Mouse (Mus musculus): ENCODE measurements around the gene Dstn.

The Dstn gene

DNA sequence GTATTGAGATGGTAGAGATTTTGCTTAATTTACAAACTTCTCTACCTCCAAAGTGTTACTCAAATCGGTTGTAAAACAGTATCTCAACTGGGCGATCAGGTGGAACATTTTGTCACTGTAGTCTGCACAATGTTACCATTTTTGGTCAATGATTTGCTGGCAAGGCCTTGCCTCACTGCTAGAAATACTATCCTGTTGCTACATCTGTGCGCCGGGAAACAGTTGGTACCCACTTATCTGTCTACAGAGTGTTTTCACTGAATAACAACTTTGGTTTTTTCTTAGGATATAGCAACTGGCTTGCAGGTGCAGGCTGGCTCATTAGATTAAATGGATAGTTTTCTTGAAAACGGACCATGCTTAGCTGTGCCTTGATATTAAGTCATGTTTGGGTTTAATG lies 1.1 kb downstream of the Dstn start:
- DNase-seq, result peak; percentile 34

DNA sequence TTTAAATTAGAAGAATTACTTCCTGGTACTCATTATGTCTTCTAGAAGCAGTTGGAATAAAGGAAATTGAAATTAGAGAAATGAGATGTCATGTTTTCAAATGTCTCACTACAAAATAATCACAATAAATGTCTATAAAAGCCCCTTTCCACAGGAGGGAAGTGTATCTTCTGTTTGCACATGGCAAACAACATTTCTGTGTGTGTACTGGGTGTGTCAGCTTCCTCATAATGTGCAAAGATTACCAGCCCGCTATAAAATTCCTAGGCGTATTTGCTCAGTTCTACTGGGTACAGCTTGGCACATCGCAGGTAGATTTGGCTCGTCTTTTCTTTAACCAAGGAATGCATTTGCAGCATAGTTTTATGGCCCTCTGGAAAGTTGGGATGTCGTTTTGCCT lies 2.5 kb downstream of the Dstn start:
- no peak for DNase-seq

DNA sequence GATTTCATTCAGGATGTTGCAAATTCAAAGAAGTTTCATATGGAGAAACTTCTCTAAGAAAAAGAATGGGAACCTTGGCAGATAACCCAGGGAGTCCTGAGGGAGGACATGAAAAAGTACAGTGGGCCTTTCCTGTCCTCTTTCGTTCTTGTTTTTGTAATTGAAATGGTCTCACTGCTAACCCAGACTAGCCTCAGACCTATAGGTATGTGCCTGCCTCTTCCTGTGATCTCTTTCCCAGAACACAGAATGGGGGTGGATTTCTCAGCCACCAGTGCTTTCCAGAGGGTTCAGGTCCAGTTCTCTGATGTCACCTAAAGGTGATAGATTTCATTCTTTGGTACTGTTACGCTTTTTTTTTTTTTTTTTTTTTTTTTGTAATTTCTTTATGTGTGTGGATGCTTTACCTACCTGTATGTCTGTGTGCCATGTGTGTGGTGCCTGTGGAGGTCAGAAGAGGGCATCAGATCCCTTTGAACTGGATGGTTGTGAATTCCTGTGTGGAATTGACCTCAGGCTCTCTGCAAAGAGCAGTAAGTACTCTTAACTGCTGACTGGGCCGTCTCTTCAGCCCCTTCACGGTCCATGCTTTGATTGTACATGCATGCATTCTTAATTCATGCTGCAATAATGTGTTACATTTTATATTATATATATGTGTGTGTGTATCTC lies 3.8 kb downstream of the Dstn start:
- DNase-seq, result no peak

DNA sequence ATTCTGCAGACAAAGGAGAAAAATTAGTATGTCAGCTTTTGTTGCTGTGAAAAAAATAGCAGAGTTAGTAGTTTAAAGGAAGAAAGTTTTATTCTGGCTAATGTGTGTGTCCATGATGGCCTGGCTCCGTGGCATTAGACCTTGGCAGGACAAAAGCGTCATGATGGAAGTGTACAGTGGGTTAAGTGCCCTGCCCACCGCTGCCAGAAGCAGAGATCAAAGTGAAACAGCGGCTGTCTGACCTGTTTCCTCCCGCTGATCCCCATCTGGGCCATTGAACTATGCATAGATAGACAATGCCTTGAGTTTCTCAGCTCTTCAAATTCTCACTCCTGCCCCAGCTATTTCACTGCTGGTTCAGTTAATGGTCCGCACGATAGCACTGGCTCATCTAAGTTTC lies 9.0 kb downstream of the Dstn start:
- DNase-seq, result no peak

DNA sequence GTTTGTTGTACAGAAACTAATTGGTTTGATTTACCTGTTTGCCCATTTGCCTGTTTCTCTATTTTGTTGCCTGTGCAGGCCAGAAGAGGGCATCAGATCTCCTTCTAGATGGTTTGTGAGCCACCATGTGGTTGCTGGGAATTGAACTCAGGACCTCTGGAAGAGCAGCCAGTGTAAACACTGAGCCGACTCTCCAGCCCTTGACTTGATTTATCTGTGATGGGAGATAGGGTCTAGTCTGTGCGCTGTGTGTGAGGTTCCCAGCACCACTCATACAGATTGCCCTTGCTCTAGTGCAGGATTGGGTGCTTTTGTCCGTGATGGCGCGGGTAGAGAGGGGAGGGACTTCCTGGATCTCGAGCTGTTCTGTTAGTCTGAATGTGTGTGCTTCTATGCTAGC lies 10.7 kb downstream of the Dstn start:
- DNase-seq, result no peak

DNA sequence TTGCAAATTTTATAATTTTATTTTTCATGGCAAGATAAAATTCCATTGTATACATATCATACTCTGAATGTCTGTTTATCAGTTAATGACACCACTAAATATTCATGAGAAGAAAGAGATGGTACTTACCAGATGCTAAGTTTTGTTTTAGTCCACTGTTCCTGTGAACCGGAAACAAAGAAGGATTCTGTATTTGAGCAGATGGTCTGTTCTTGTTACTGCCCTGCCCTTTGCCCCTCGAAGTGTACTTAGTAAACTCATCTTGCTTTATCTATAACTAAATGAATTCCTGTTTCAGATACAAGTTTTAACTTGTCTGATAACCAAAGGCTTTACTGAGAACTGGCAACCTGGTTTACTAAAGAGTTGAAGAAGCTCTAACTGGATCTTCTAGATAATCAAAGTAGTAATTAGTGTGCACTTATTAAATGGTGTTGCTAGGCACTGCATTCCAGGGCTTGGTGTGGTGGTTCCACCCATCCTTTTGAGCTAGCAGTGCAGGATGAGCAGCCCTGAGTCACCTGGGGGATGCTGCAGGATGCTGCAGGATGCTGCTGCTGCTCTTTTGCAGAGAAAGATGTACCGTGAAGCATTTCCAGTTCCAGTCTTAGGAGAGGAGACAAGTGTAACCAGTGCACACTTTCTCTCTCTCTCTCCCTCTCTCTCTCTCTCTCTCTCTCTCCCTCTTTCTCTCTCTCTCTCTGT lies 14.6 kb downstream of the Dstn start:
- DNase-seq, result no peak

DNA sequence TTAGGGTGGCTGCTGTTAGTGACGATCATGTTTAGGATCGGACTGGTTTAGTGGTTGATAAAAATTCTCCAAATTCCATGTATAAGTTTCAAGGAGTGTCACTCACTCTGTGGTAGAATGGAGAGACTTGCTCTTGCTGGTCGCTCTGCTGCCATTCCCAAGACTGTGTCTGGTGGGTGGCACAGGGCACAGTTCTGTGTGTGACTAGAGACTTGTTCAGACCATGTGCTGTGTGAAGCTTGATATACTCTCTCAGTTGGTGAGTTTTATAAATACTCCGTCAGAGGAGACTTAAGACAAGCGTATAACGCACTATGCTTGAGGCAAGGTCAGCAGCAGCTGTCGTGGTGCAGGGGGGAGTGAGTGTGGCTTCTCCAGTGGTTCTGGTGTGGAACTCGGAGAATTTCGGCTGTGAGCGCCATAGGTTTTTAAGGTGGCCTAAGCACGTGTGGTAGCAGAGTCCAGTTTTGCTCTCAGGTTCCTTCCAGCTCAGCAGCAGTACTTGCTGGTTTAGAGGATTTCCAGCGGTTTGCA lies 17.3 kb downstream of the Dstn start:
- no peak for DNase-seq

DNA sequence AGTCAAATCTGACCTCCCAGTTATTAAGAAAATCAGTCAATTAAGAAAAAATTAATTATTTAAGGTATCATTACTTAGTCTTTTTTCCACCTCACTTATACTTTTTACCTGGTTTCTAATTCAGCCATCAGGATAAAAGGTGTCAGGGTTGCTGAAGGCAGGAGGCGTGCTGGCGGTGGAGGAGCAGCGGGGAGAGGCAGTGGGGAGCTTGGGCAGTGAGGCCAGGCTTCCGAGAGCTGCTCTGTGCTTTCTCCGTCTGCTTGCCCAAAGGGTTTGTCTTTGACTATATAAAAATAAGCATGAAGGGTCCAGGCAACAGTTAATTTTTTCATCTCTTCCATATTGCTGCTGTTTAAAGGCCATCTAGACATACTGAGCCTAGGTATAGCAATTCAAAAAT lies 18.4 kb downstream of the Dstn start:
- no peak for DNase-seq

DNA sequence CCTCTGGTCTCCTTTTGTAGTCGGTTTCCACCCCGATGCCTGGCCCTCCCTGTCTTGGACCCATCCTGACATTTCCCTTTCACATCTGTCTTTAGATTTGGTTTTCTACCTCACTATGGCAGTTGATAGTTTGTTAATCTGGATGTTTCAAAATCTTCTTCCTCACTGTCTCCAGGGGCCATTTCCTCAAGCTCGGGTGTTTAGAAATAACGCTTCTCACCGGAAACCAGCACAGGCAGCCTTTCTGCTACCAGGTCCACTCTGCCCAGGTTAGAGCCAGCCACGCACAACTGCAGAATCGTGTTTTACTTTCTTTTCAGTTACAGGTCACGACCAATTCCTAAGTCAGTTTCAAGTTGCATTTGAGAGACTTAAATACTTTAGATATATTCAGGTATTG lies 19.3 kb downstream of the Dstn start:
- no peak for DNase-seq

DNA sequence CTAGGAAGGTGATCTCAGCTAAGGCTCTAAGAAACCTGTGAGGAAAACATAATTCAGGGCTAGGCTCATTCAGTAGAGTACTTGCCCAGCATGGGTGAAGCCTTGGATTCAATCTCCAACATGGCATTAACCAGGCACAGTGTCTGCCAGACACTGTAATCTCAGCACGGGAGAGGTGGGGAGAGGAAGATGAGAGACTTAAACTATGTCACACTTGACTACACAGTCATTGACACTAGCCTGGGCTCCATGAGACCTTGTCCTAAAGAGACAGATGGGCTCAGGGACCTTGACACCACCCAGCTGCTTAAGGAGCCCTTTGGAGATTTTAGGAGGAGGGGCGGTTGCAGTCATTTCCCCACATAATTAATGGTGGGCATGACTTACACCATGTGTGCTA lies 22.7 kb downstream of the Dstn start:
- no peak for DNase-seq

DNA sequence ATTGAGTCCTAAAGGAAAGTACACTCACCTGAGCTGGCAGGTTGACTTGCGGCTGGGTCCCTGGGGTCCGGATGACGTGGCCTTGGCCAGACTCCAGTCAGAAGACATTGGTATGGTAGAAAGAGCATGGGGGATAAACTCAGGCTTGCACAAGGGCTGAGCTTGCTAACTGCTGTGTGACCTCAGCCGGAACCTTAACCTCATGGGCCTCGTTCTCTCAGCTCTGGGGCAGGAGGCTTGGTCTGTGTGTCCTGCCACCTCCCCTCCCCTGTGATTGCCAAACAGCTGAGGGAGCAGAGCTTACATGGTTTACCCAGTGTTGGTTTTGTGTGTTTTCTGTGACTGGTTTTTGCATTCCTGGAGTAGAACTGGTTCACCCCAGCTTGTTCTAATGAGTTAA lies 25.3 kb downstream of the Dstn start:
- DNase-seq, result no peak

DNA sequence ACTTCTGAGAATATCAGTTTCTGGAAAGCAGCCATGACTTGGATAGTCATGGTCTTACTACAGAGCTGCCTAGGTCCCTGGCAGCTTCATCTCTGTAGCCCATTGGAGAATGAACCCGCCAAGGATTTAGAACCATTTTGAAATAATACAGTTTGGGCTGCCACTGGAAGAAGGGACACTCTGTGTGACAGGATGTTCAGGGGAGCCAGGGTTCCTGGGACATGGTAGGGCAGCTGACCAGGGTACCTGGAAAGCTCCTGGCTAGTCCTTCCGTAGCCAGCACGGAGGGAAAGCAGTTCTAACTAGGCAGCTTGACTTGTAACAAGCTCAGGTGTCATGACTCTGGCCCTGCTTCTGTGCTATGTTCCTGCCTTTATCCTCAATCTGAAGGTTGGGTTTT lies 29.7 kb downstream of the Dstn start:
- DNase-seq, result no peak

DNA sequence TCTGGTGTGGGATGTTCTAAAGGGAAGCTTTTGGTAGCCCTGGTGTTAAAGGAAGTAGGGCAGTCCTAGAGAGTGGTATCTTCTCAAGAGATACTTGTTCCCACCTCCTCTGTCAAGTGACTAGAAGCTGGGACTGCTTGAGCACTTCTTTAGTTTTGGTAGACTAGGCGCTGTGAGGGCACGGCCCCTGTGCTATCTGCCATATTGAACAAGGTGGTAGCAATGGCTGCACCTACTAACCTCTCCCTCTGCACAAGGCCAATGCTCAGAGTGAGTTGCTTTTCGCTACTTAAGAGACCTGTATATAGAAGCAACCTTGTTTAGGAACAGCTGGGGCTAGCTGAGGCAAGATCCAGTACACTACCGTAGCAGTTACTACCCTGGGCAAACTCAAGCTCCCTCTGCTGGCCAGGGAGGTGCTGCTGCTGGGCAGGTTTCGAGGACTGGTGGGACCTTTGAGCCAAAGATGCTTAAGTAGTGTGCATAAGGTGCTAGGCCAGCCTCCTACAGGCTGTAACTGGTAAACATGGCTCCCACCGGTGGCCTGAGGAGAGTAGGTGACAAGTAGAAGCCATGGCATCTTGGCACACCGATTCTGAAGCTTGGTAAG lies 30.5 kb downstream of the Dstn start:
- no peak for DNase-seq

DNA sequence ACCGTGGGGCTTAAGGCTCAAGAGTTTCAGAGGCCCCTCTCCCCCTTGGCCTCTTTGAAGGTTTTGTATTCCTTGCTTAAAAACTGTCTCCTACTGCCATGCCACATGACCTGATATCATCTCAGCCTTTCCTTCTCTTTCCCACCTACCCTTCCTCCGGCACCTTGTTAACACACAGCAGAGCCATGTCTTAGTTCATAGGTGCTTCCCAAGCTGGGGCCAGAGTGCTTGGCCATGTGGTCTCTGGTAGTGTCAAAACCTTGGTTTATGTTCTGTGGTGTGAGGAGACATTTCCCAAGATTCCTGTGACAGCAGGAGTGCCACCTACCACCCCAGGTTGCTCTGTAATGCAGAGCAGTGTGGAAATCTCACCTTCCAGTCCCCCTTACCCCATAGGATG lies 31.3 kb downstream of the Dstn start:
- DNase-seq, result no peak

DNA sequence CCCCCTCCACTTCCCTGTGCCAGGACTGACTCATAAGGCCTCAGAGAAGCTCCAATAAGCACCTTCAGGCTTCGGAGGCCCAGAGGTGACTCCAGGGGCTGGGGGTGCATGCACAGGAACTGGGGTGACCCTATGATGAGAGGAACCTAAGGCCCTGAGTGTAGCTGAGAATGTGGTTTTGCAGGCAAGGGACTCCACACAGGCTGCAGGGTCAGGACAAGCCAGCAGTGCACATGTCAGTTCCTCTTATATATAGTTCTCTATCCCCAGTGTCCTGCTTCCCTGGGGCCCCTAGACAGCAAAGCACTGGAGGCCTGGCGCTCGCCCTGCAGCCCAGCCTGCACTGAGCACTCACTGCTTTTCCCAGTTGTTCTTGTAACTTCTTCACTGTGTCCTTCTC lies 32.9 kb downstream of the Dstn start:
- DNase-seq, result no peak

DNA sequence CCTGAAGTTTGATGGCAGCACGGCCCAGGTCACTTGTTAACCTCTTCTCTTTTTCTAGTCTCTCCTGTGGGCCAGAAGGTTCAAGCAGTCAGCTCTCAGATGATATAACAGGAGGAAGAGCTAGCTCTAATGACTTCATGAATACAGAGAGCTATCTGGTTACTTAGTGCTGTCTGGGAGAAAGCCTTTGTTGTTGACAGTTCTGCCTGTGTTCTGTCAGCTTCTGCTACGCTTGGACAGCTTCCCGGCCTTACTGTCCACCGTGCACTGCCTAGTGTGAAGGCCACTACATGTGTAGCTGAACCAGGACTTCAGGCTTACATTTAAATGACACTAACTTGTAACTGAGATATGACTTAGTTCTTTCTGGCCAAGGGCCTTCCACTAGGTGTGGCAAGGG lies 33.3 kb downstream of the Dstn start:
- no peak for DNase-seq

DNA sequence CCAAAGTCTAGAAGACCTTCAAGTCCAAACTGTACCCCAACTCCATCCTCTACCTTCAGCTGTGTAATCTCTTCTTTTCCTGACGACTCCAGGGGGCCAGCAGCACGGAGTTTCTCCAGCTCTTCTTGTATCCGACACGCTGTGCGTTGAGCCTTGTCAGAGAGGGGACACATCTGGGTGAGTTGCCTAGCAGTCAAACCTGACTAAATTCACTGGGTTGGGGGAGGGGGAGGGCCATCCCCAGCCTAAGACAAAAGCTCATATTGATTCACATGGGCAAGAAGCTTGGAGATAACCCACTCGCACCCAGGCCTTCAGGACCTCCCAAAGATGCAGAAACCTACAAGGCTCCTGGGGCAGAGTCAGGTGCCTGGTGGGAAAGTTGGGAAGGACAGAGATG lies 34.1 kb downstream of the Dstn start:
- no peak for DNase-seq

DNA sequence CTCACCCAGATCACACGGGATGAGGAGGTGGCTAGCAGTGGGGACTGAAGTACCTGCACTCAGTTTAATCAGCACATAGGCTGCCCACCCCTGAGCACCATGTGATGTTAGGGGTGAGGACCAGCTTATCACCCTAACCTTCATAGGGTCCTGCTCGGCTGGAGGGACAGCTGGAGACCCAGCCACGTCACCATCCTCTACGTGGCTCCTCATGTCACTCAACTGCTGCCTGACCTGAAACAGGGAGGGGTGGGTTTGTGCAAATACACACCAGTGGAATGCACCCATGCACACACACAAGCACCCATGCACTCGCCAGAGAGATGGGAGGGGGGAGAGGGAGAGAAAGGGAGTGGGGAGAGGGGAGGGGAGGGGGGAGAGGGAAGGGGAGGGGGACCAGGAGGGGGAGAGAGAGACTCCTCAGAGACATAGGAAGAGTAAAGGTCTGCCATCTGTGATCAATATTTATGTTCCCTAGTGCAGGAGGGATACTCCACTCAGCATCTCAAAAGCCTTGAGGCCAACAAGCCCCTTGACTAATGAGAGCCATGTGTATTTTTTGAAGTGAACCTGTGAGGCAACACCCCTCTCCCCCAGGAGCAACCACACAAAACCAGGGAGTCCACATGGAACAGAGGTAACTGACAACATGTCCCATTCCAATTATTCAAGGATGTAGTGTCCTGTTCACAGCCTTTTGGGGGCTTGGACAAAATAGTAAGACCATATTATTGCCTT lies 35.3 kb downstream of the Dstn start:
- no peak for DNase-seq

DNA sequence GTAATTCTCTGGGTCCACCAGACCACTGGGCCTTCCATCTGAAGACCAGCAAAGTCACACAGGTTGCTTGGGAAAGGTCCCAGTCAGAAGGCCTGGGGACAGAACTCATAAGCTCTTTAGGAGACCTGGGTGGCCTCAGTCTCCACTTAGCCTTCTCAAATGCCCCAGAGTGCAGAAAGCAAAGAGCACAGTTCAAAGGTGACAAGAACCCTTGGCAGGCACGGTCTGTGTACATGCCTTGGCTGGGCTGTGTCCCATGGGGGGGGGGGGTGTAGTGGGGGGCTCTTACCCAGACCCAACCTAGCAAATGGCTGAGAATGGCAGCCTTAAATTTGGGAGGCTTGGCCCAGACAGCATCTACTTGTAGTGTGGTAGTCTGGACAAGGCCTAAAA lies 35.9 kb downstream of the Dstn start:
- no peak for DNase-seq

DNA sequence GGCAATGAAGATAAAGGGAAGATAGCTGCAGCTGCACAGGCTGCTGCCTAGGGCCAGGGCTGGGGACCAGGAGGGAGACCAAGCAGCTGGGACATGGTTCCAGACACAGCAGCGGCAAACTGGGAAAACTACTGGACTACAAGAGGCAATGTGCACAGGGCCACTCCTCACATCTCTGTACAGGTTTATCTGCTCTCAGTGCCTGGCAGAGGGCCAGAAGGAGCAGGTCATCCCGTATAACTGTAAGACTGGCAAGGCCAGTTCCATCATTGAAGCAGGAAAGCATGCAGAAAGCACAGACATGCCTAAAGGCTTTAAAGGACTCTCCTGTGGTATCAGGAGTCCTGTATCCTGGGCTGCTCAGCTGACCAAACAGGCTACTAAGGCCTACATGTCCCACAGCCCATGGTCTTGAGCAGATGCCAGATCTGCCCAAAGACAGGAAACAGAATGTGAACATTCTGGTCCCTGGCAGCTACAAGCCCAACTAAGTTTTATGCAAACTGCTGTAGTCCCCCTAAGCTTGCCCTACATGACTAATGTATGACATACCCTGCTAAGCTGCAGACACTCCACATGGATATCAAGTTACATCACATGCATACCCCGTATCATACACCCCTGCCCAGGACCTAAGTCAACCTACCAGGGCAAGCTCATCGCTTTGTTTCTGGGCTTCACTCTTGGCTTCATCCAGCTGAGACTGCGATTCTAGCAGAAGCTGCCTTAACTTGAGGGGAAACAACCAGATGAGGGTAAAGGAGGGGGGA lies 36.6 kb downstream of the Dstn start:
- no peak for DNase-seq

DNA sequence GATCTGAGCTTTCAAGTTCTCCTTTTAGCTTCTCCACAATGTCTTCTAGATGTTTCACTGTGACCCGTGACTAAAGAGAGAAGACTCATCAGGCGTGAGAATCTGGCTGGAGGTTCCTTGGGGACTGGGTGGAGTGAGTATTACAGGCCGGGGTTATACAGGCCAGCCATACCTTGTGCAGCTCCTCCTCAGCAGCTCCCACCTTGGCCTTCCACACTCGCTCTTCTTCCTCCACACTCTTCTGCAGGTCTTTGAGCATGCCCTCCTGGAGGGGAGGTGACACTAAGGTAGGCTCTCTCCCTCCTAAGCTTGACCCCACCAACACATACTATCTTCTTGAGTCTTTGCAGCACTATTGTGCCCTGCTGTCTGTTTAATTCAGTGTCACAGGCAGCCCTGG lies 38.8 kb downstream of the Dstn start:
- DNase-seq, result no peak

DNA sequence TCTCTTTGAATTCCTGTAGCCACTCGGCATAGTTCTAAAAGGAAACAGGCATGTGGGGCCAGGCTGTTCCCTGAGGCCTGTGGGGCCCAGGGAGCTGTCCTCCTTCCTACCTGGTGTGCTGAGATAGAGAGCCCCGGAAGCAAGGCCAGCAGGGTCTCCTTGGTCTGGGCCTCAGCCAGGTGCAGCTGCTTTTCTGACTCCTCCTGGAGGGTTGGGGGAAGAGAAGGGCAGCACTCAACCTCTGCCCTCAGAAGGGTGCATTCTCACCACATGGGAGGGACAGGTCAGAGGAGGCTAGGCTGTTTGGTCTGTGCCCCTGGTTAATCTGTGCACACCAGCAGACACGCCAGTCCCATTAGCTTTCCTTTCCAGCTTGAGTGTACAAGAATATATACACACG lies 39.9 kb downstream of the Dstn start:
- DNase-seq, result no peak

DNA sequence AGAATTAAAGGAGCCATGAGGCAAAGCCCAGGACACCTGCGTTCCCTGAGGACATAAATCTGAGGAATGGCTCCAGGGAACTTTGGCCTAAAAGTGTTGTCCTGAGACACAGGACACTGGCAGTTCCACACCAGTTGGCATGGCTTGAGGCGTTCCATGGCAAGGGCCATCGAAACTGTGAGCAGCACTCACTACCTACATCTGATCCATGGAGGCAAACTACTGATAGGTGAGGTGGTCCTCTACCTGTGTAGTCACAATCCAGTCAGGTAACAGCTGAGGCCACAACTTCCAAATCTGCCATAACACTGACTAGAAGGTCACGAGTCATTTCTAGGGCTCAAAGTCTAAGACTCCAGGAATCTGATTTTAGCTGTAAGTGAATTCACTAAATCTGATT lies 40.6 kb downstream of the Dstn start:
- no peak for DNase-seq

Measured in embryo, embryonic 11 days (tissue).